Mouse (Mus musculus): ENCODE measurements around the gene Bptf.

- TF ChIP-seq POLR2A (IDR thresholded peaks at IDR 0.05; ENCODE audit: control insufficient read depth, extremely low read depth, insufficient read depth, low read length, poor library complexity): no peak
- no peak for TF ChIP-seq CTCF (IDR thresholded peaks at IDR 0.05; ENCODE audit: borderline replicate concordance, control insufficient read depth, extremely low read depth, insufficient read depth, low read length, poor library complexity)
Measured at GRCm38 (mm10) chr11:106998651-106999150, 133.2 kb downstream of the Bptf start.
